Mouse (Mus musculus): Measurements from ENCODE around the gene Kcnab2.

- TF ChIP-seq CTCF (conservative IDR thresholded peaks at IDR 0.05 in 1 of 2, IDR thresholded peaks at IDR 0.05 in 1 of 2; ENCODE audit: low read depth in 2 of 2, low read length in 2 of 2) (no peak), CHD1 (IDR thresholded peaks at IDR 0.05; ENCODE audit: low read depth, low read length) (no peak), IRF4 (IDR thresholded peaks at IDR 0.05; ENCODE audit: low read depth, low read length) (no peak), JUN (IDR thresholded peaks at IDR 0.05; ENCODE audit: insufficient read depth, low read depth, low read length) (no peak), MXI1 (IDR thresholded peaks at IDR 0.05; ENCODE audit: low read depth, low read length) (no peak), HCFC1 (IDR thresholded peaks at IDR 0.05; ENCODE audit: low read depth, low read length) (no peak), TCF12 (IDR thresholded peaks at IDR 0.05; ENCODE audit: low read depth, low read length) (no peak), POLR2A (IDR thresholded peaks at IDR 0.05; ENCODE audit: low read depth, low read length) (no peak), CHD2 (IDR thresholded peaks at IDR 0.05; ENCODE audit: low read length) (no peak), EP300 (IDR thresholded peaks at IDR 0.05; ENCODE audit: low read length) (no peak), JUND (conservative IDR thresholded peaks at IDR 0.05; ENCODE audit: low read depth, low read length) (no peak), NELFE (IDR thresholded peaks at IDR 0.05; ENCODE audit: low read depth, low read length) (no peak), KAT2A (IDR thresholded peaks at IDR 0.05; ENCODE audit: insufficient replicate concordance, low read length) (no peak), TBP (conservative IDR thresholded peaks at IDR 0.05; ENCODE audit: low read depth, low read length) (no peak)
Observed at GRCm38 (mm10) chr4:152362180-152362579, 115.5 kb downstream of the Kcnab2 start.

Measured in CH12.LX (cell line).